Comparison of ENCODE assay signal across 19 mouse cellular contexts in genomic region chr1:73973992-73974391, GRCm38 (mm10).
A peak's percentile ranks its signal among the peaks of the same experiment; 100 is the strongest.
DNase-seq lines count a peak whose midpoint lies in the region; ATAC-seq and TF ChIP-seq lines count a peak whose summit lies in the region.
"Had no signal": no experiment of that assay in that cellular context is flagged by ENCODE, and none has a peak within 500 bp of the region (broad histone marks: within the 10 kb centered on the region; RNA-seq: fewer than 3 reads in every experiment).

No protein-coding gene starts in this region.

- TF ChIP-seq CTCF in heart, postnatal 0 days (IDR thresholded peaks at IDR 0.05; ENCODE audit: low read depth), result no peak

- H3K4me1 ChIP-seq in heart, postnatal 0 days (ENCODE audit: control insufficient read depth, insufficient read depth), result peaks cover 44% of the 10 kb centered on the region
- peaks cover 58% of the 10 kb centered on the region for H3K4me1 ChIP-seq in heart, embryonic 11.5 days (ENCODE audit: control insufficient read depth, insufficient read depth, low read length)
- H3K4me1 ChIP-seq in limb, embryonic 13.5 days, result peaks cover 35% of the 10 kb centered on the region
- peaks cover 45% of the 10 kb centered on the region for H3K4me1 ChIP-seq in limb, embryonic 10.5 days

- peak overlapping the region; percentile 37; the same call in 1 of the 2 replicates for H3K9ac ChIP-seq in heart, postnatal 0 days (replicated peaks; ENCODE audit: low read depth, low read length)
- no peak overlapping the region for H3K9ac ChIP-seq in heart, embryonic 11.5 days (ENCODE audit: low read depth, low read length)
- 0 out of 2 replicates have a peak overlapping the region, but pooled peaks have one; percentile 31 for H3K9ac ChIP-seq in limb, embryonic 13.5 days
- H3K9ac ChIP-seq: forebrain, embryonic 15.5 days; midbrain, embryonic 13.5 days; neural tube, embryonic 12.5 days had no signal

- no peaks in the 10 kb centered on the region for H3K9me3 ChIP-seq in heart, postnatal 0 days (replicated peaks; ENCODE audit: control insufficient read depth, low read length)
- no peaks in the 10 kb centered on the region for H3K9me3 ChIP-seq in heart, embryonic 11.5 days (replicated peaks; ENCODE audit: control insufficient read depth, low read length)
- H3K9me3 ChIP-seq in limb, embryonic 13.5 days, result no peaks in the 10 kb centered on the region
- H3K9me3 ChIP-seq in limb, embryonic 10.5 days (replicated peaks), result no peaks in the 10 kb centered on the region
- H3K9me3 ChIP-seq: forebrain, embryonic 15.5 days; midbrain, embryonic 13.5 days; neural tube, embryonic 12.5 days had no signal

- ATAC-seq in heart, postnatal 0 days (ENCODE audit: insufficient read depth, low read depth), result no peak
- no peak for ATAC-seq in heart, embryonic 11.5 days (replicated peaks; ENCODE audit: insufficient number of reproducible peaks, low FRiP score, low TSS enrichment)
- no peak for ATAC-seq in limb, embryonic 13.5 days (ENCODE audit: low FRiP score, low read depth)
- ATAC-seq: forebrain, embryonic 15.5 days; inflammation-experienced regulatory T-cells, adult 6 months; lung, postnatal 0 days; midbrain, embryonic 13.5 days had no signal

- WGBS in heart, postnatal 0 days, result 69% methylated on average over 9 of the region's 9 CpGs
- 71% methylated on average over 9 of the region's 9 CpGs for WGBS in heart, embryonic 11.5 days (ENCODE audit: insufficient replicate concordance)
- WGBS in limb, embryonic 13.5 days, result 69% methylated on average over 9 of the region's 9 CpGs
- 63% methylated on average over 9 of the region's 9 CpGs for WGBS in limb, embryonic 10.5 days

- no peak overlapping the region for H3K27ac ChIP-seq in heart, postnatal 0 days (ENCODE audit: low read depth)
- H3K27ac ChIP-seq in heart, embryonic 11.5 days (ENCODE audit: low read depth, low read length), result no peak overlapping the region
- no peak overlapping the region for H3K27ac ChIP-seq in limb, embryonic 13.5 days
- H3K27ac ChIP-seq in limb, embryonic 10.5 days, result no peak overlapping the region
- H3K27ac ChIP-seq: forebrain, embryonic 15.5 days; layer of hippocampus, adult 2 months; midbrain, embryonic 13.5 days; neural tube, embryonic 12.5 days had no signal

- peak; percentile 46 to 67 for DNase-seq in gastrocnemius, adult 8-10 months (ENCODE audit: low spot score in 2 of 2)
- DNase-seq in gastrocnemius, postnatal 36 days, result no peak
- DNase-seq in heart, postnatal 0 days (ENCODE audit: low spot score), result no peak
- DNase-seq in limb, embryonic 10.5 days (ENCODE audit: low spot score), result no peak
- no peak for DNase-seq in spleen, adult 18-20 months
- DNase-seq: cerebellum, adult 18-20 months; kidney, adult 8-10 months; liver; right cerebral cortex, adult 18-20 months; thymus, postnatal 14 days had no signal

- no peak overlapping the region for H3K4me3 ChIP-seq in heart, postnatal 0 days (ENCODE audit: low read depth, low read length)
- H3K4me3 ChIP-seq in heart, embryonic 11.5 days (ENCODE audit: low read depth, low read length), result no peak overlapping the region
- H3K4me3 ChIP-seq in limb, embryonic 13.5 days, result no peak overlapping the region
- no peak overlapping the region for H3K4me3 ChIP-seq in limb, embryonic 10.5 days
- H3K4me3 ChIP-seq: erythroblast, embryonic 14.5 days; forebrain, embryonic 15.5 days; layer of hippocampus, adult 2 months; midbrain, embryonic 13.5 days; neural tube, embryonic 12.5 days had no signal

- no peak for TF ChIP-seq EP300 in heart, postnatal 0 days (IDR thresholded peaks at IDR 0.05; ENCODE audit: low read depth)

- H3K36me3 ChIP-seq in heart, postnatal 0 days (replicated peaks; ENCODE audit: control insufficient read depth, insufficient read depth, low read length), result peaks cover 79% of the 10 kb centered on the region
- peaks cover 8% of the 10 kb centered on the region for H3K36me3 ChIP-seq in heart, embryonic 11.5 days (ENCODE audit: control insufficient read depth, insufficient read depth, low read length)
- peaks cover 69% of the 10 kb centered on the region for H3K36me3 ChIP-seq in limb, embryonic 13.5 days
- peaks cover 77% of the 10 kb centered on the region for H3K36me3 ChIP-seq in limb, embryonic 10.5 days
- H3K36me3 ChIP-seq: forebrain, embryonic 15.5 days; midbrain, embryonic 13.5 days; neural tube, embryonic 12.5 days had no signal

- no peaks in the 10 kb centered on the region for H3K27me3 ChIP-seq in heart, postnatal 0 days (ENCODE audit: control insufficient read depth, insufficient read depth, low read length)
- no peaks in the 10 kb centered on the region for H3K27me3 ChIP-seq in heart, embryonic 11.5 days (ENCODE audit: control insufficient read depth, insufficient read depth, low read length)
- H3K27me3 ChIP-seq in limb, embryonic 13.5 days, result no peaks in the 10 kb centered on the region
- no peaks in the 10 kb centered on the region for H3K27me3 ChIP-seq in limb, embryonic 10.5 days (ENCODE audit: low read depth, poor library complexity, severe bottlenecking)
- H3K27me3 ChIP-seq: forebrain, embryonic 15.5 days; neural tube, embryonic 12.5 days had no signal

- H3K4me2 ChIP-seq in heart, postnatal 0 days (ENCODE audit: low read depth, low read length), result no peak overlapping the region
- H3K4me2 ChIP-seq in heart, embryonic 11.5 days, result no peak overlapping the region
- no peak overlapping the region for H3K4me2 ChIP-seq in limb, embryonic 13.5 days (replicated peaks)
- H3K4me2 ChIP-seq: forebrain, embryonic 15.5 days; midbrain, embryonic 13.5 days; neural tube, embryonic 12.5 days had no signal

- intact Hi-C loops in gastrocnemius, postnatal 36 days (cut with DNase I), result no loop called here

Comparison
In these comparisons a context has a peak if more than half of its experiments do, and no peak if none do; other contexts are left out.
1. DNase-seq: peak in gastrocnemius, adult 8-10 months (2 of 2); none in gastrocnemius, postnatal 36 days (0 of 2), heart, postnatal 0 days (single experiment), limb, embryonic 10.5 days (single experiment) and spleen, adult 18-20 months (0 of 2).